Mouse (Mus musculus) myocyte (in vitro differentiated cells): ENCODE results near the gene Plxna4. TPM values are rescaled to one million over a fixed set of nuclear protein-coding genes. Genes with fewer than 3 reads are reported as not detected.

ENCODE experiments used
- H3K27me3 ChIP-seq: one replicate; pipeline ENCODE4 v1.6.1; 2011; ENCODE audit not compliant: control insufficient read depth, insufficient read depth, insufficient read length
- H3K36me3 ChIP-seq: one replicate; pipeline ENCODE4 v1.6.1; 2011; ENCODE audit not compliant: control insufficient read depth, insufficient read depth
- H3K4me2 ChIP-seq: one replicate; pipeline ENCODE4 v1.6.1; 2011; ENCODE audit warnings: low read depth, control low read depth
- H3K4me3 ChIP-seq: one replicate; pipeline ENCODE4 v1.5.1; 2011; ENCODE audit warnings: mild to moderate bottlenecking, control low read depth, moderate library complexity
- H3K79me2 ChIP-seq: one replicate; pipeline ENCODE4 v1.6.1; 2011; ENCODE audit not compliant: control insufficient read depth, insufficient read depth
- H3ac ChIP-seq: one replicate; pipeline ENCODE4 v1.6.1; 2011; ENCODE audit not compliant: control insufficient read depth, insufficient read length
- CEBPB ChIP-seq: IDR thresholded peaks from 2 replicates; pipeline ENCODE4 v1.6.1; 2011; ENCODE audit warnings: mild to moderate bottlenecking, moderate library complexity; ENCODE audit not compliant: poor library complexity, insufficient read depth, severe bottlenecking
- E2F4 ChIP-seq: IDR thresholded peaks from one replicate; pipeline ENCODE4 v1.6.1; 2011; ENCODE audit warnings: mild to moderate bottlenecking, control low read depth, moderate library complexity; ENCODE audit not compliant: insufficient read depth
- MAX ChIP-seq: IDR thresholded peaks from one replicate; pipeline ENCODE4 v1.6.1; 2011; ENCODE audit warnings: low read depth, mild to moderate bottlenecking, control low read depth
- MYOD1 ChIP-seq, 3 experiments: IDR thresholded peaks; one replicate each; pipeline ENCODE4 v1.6.1; 2011; ENCODE audit warnings: control low read depth in 2 of 3, low read depth in 2 of 3, mild to moderate bottlenecking in 2 of 3, moderate library complexity in 1 of 3; ENCODE audit not compliant: insufficient read length in 2 of 3, control insufficient read depth in 1 of 3
- MYOG ChIP-seq, 3 experiments: IDR thresholded peaks; one replicate each; pipeline ENCODE4 v1.6.1; 2011; ENCODE audit warnings: control low read depth in 2 of 3, low read depth in 2 of 3, mild to moderate bottlenecking in 2 of 3; ENCODE audit not compliant: insufficient read length in 2 of 3, control insufficient read depth in 1 of 3, insufficient read depth in 1 of 3
- POLR2A ChIP-seq: IDR thresholded peaks from one replicate; pipeline ENCODE4 v1.6.1; 2011; ENCODE audit warnings: low read depth, mild to moderate bottlenecking, control low read depth, moderate library complexity; ENCODE audit not compliant: insufficient read length
- POLR2AphosphoS2 ChIP-seq: IDR thresholded peaks from one replicate; pipeline ENCODE4 v1.6.1; 2011; ENCODE audit warnings: low read depth, control low read depth; ENCODE audit not compliant: insufficient read length
- REST ChIP-seq: IDR thresholded peaks from one replicate; pipeline ENCODE4 v1.6.1; 2011; ENCODE audit warnings: mild to moderate bottlenecking, control low read depth, moderate library complexity; ENCODE audit not compliant: insufficient read depth, insufficient read length
- SRF ChIP-seq: IDR thresholded peaks from one replicate; pipeline ENCODE4 v1.6.1; 2011; ENCODE audit warnings: low read depth; ENCODE audit not compliant: control insufficient read depth, insufficient read length
- TCF12 ChIP-seq: IDR thresholded peaks from one replicate; pipeline ENCODE4 v1.6.1; 2011; ENCODE audit warnings: mild to moderate bottlenecking, control low read depth; ENCODE audit not compliant: poor library complexity, insufficient read depth, severe bottlenecking
- TCF3 ChIP-seq: IDR thresholded peaks from one replicate; pipeline ENCODE4 v1.6.1; 2011; ENCODE audit warnings: low read depth, control low read depth; ENCODE audit not compliant: insufficient read length
- USF1 ChIP-seq: IDR thresholded peaks from one replicate; pipeline ENCODE4 v1.6.1; 2011; ENCODE audit warnings: low read depth, mild to moderate bottlenecking, control low read depth, moderate library complexity
- polyA plus RNA-seq: library from polyadenylated mRNA; unstranded; fragments of >200 nt; fragmentation: generic; extraction: Trizol; gene quantifications from one replicate; pipeline ENCODE4 v1.2.1, GENCODE M21; 2012; ENCODE audit warnings: missing spikeins

Gene Plxna4
- polyA plus RNA-seq, 1 experiment = 0.70 TPM

DNA sequence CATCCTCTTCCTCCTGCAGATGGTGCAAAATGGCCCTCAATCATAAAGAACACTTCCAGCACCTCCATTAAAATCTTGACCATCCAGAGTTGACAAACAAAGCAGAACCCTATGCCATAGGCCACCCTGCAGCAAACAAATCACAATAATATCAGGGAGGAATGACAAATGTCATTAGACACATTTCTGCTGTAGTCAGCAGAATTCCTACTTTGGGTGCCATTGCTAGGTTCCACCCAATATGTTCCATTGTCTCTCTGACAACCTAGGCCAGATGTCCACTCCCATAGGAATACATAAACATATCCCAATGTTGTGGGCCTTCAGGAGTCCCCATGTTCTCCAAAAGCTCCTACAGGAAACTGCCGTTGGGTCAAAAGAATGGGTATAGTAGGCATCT, 41.1 kb downstream of the Plxna4 start:
- no peak overlapping the region for H3K4me2 ChIP-seq

DNA sequence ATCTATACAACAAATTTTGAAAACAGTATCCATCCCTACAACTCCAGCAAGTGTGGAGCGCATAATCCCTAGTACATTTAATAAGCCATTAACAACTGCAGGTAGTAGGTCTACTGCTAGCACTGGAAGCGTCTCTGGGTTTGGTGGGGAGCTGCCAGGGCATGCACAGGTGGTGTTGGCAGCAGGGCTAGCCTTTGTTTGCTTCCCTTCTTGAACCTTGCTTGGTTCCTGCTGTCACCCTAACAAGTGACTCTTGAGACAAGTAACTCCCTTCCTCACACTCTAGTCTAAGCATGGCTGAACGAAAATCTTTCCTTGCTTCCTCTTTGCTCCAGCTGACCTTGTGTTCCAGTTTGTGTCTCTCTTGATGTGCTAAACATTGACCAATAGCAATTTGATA, 44.0 kb downstream of the Plxna4 start:
- Histone ChIP-seq H3K36me3 (no peaks in the 10 kb centered on the region), H3K79me2 (no peaks in the 10 kb centered on the region), H3K27me3 (no peaks in the 10 kb centered on the region), H3ac (no peak overlapping the region), H3K4me3 (no peak overlapping the region), H3K4me2 (no peak overlapping the region)
- TF ChIP-seq MAX (no peak), REST (no peak), CEBPB (no peak), TCF3 (no peak), POLR2AphosphoS2 (no peak), USF1 (no peak), SRF (no peak), MYOG (IDR thresholded peaks at IDR 0.05; ENCODE audit: control insufficient read depth in 1 of 3, insufficient read depth in 1 of 3, insufficient read length in 2 of 3, low read depth in 2 of 3) (no peak), E2F4 (no peak)

More for the DNA sequence above, 41.1 kb downstream of the Plxna4 start:
- H3K79me2 ChIP-seq = no peaks in the 10 kb centered on the region
- H3K27me3 ChIP-seq = no peaks in the 10 kb centered on the region
- TF ChIP-seq POLR2AphosphoS2 (no peak), MYOD1 (IDR thresholded peaks at IDR 0.05; ENCODE audit: control insufficient read depth in 1 of 3, insufficient read length in 2 of 3, low read depth in 2 of 3) (no peak), TCF3 (no peak), MAX (no peak), POLR2A (no peak), MYOG (IDR thresholded peaks at IDR 0.05; ENCODE audit: control insufficient read depth in 1 of 3, insufficient read depth in 1 of 3, insufficient read length in 2 of 3, low read depth in 2 of 3) (no peak), USF1 (no peak), E2F4 (no peak), REST (no peak), TCF12 (no peak), SRF (no peak), CEBPB (no peak)
- no peak overlapping the region for H3K4me3 ChIP-seq
- no peaks in the 10 kb centered on the region for H3K36me3 ChIP-seq
- H3ac ChIP-seq = no peak overlapping the region

DNA sequence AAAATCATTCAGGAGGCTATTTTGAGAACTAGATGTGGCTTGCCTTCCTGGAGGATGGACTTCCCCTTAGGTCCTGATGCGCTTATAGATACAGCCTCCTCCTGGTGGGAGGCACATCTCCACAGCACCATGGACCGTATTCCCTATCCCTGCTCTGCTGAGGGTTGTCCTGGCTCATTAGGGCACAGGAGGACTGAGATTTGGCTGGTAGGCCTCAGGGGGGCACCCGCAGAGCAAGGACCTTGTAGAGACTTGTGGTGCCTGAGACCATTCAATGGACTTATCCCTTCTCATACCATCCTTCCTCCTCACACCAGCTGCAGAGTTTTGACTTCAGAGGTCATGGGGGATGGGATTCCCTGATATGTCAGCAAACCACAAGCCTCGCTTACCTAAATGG, 47.8 kb downstream of the Plxna4 start:
- no peak overlapping the region for H3ac ChIP-seq
- no peak overlapping the region for H3K4me2 ChIP-seq
- H3K79me2 ChIP-seq = no peaks in the 10 kb centered on the region
- no peak for TF ChIP-seq REST
- no peak for TF ChIP-seq POLR2AphosphoS2
- H3K36me3 ChIP-seq = no peaks in the 10 kb centered on the region
- no peaks in the 10 kb centered on the region for H3K27me3 ChIP-seq
- no peak overlapping the region for H3K4me3 ChIP-seq

DNA sequence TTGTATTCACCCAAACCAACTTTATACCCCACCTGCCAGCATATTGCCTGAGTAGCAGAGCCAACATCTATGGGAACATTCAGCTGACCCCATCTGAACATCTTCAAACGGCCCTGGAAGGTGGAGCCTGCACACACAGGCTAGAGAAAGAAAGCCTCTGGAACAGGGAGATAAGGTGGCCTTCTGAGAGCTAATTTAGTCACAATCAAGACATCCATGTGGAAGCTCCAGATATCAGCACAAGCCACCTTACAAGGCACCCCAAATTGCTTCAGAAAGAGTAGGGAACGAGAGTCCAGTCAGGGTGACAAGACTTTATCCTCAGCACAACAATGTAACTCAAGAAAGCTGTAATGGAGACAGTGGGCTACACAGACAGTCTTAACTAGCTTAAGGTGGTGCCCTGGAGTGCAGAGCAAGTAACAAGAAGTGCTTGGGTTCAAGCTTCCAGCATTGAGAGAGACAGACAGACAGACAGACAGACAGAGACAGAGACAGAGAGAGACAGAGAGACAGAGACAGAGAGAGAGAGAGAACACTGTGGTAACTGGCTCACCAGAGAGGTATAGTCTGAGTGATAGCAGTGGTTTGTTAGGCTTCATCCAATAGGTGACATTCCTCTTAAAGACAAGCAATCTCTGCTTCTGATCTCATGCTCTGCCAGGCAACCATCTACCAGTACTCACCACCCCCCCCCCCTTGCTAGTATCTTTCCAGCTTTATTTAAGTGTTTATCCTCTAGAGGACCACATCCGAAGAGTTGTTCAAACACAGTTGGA, 53.8 kb downstream of the Plxna4 start:
- no peaks in the 10 kb centered on the region for H3K27me3 ChIP-seq
- no peaks in the 10 kb centered on the region for H3K36me3 ChIP-seq
- no peak overlapping the region for H3ac ChIP-seq
- no peak overlapping the region for H3K4me2 ChIP-seq
- H3K4me3 ChIP-seq = no peak overlapping the region
- TF ChIP-seq TCF3 = no peak
- no peak for TF ChIP-seq REST
- no peak for TF ChIP-seq POLR2AphosphoS2
- TF ChIP-seq MAX = no peak
- no peak for TF ChIP-seq E2F4
- TF ChIP-seq TCF12 = no peak
- no peak for TF ChIP-seq MYOG (IDR thresholded peaks at IDR 0.05; ENCODE audit: control insufficient read depth in 1 of 3, insufficient read depth in 1 of 3, insufficient read length in 2 of 3, low read depth in 2 of 3)
- TF ChIP-seq USF1 = no peak
- TF ChIP-seq SRF = no peak
- no peak for TF ChIP-seq MYOD1 (IDR thresholded peaks at IDR 0.05; ENCODE audit: control insufficient read depth in 1 of 3, insufficient read length in 2 of 3, low read depth in 2 of 3)
- TF ChIP-seq CEBPB = no peak
- no peak for TF ChIP-seq POLR2A
- H3K79me2 ChIP-seq = no peaks in the 10 kb centered on the region

DNA sequence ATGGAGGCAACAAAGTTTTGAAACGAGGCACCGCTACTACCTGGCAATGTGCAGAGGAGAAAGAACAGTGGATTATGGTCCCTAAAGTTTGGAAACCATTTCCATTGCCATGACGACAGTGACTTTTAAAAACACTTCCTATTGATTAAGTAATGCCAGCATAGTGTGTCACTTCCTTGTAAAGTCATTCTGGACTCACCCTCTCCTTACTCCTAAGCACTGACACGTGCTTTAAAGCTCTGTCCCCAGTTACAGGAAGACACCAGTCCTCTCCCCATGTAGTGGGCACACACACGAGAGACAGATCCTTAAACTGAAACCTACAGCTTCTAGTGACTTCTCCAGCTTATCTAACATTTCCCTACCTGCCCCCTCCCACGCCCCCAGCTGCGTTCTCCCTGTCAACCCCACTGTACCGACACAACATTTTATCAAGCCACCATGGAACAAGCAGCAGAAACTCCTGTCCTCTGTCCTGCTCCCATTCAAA, 59.9 kb downstream of the Plxna4 start:
- H3K4me3 ChIP-seq = no peak overlapping the region
- no peak overlapping the region for H3K4me2 ChIP-seq
- H3K36me3 ChIP-seq = no peaks in the 10 kb centered on the region
- H3K79me2 ChIP-seq = no peaks in the 10 kb centered on the region
- H3ac ChIP-seq = no peak overlapping the region
- no peak for TF ChIP-seq POLR2AphosphoS2
- no peak for TF ChIP-seq SRF
- no peak for TF ChIP-seq MYOG (IDR thresholded peaks at IDR 0.05; ENCODE audit: control insufficient read depth in 1 of 3, insufficient read depth in 1 of 3, insufficient read length in 2 of 3, low read depth in 2 of 3)
- TF ChIP-seq E2F4 = no peak
- TF ChIP-seq TCF3 = no peak
- TF ChIP-seq CEBPB = no peak
- TF ChIP-seq MYOD1 (IDR thresholded peaks at IDR 0.05; ENCODE audit: control insufficient read depth in 1 of 3, insufficient read length in 2 of 3, low read depth in 2 of 3) = no peak
- TF ChIP-seq POLR2A = no peak
- no peaks in the 10 kb centered on the region for H3K27me3 ChIP-seq
